Mouse (Mus musculus) neural tube, embryonic 15.5 days (tissue): ENCODE results near the gene Sbf2. TPM values are rescaled to one million over a fixed set of nuclear protein-coding genes. Genes with fewer than 3 reads are reported as not detected.
A peak's percentile ranks its signal among the peaks of the same experiment; 100 is the strongest.

Experiments used
- ATAC-seq: fragments of 200-750 bp; cut with Nextera tagmentation; 2 replicates; pipeline ENCODE4 v1.8.0; 2017; ENCODE audit warnings: mild to moderate bottlenecking, moderate TSS enrichment, moderate library complexity; ENCODE audit not compliant: low FRiP score
- H3K27ac ChIP-seq: fragments of 300-500 bp; sonication (generic); replicated peaks from 2 replicates; pipeline ENCODE4 v1.5.1; 2015; ENCODE audit warnings: mild to moderate bottlenecking, inconsistent platforms
- H3K27me3 ChIP-seq: fragments of 300-500 bp; sonication (generic); replicated peaks from 2 replicates; pipeline ENCODE4 v1.6.1; 2015; ENCODE audit warnings: inconsistent platforms
- H3K36me3 ChIP-seq: fragments of 300-500 bp; sonication (generic); 2 replicates; pipeline ENCODE4 v1.6.1; 2015; ENCODE audit warnings: inconsistent platforms
- H3K4me1 ChIP-seq: fragments of 300-500 bp; sonication (generic); 2 replicates; pipeline ENCODE4 v1.6.1; 2015; ENCODE audit warnings: inconsistent platforms
- H3K4me2 ChIP-seq: fragments of 300-500 bp; sonication (generic); 2 replicates; pipeline ENCODE4 v1.6.1; 2015; ENCODE audit warnings: inconsistent platforms, mild to moderate bottlenecking, moderate library complexity
- H3K4me3 ChIP-seq: fragments of 300-500 bp; sonication (generic); replicated peaks from 2 replicates; pipeline ENCODE4 v1.5.1; 2015; ENCODE audit warnings: mild to moderate bottlenecking, inconsistent platforms
- H3K9ac ChIP-seq: fragments of 300-500 bp; sonication (generic); replicated peaks from 2 replicates; pipeline ENCODE4 v1.6.1; 2015; ENCODE audit warnings: mild to moderate bottlenecking, inconsistent platforms
- H3K9me3 ChIP-seq: fragments of 300-500 bp; sonication (generic); replicated peaks from 2 replicates; pipeline ENCODE4 v1.6.1; 2016; ENCODE audit warnings: inconsistent platforms
- WGBS: fragments of 180-500 bp; shearing (Covaris S2); methylation state at CpG from one replicate; pipeline ENCODE4 v1.1.7; 2015; ENCODE audit warnings: mixed read lengths; 5-methylcytosine and 5-hydroxymethylcytosine counted together
- polyA plus RNA-seq: library from polyadenylated mRNA; unstranded; fragments of >200 nt; fragmentation: Nextera tagmentation; extraction: Ambion mirVana; gene quantifications from 2 replicates; pipeline ENCODE4 v1.2.1, GENCODE M21; 2015

Gene Sbf2
- polyA plus RNA-seq: 46.1 and 51.3 TPM in 2 replicates

DNA sequence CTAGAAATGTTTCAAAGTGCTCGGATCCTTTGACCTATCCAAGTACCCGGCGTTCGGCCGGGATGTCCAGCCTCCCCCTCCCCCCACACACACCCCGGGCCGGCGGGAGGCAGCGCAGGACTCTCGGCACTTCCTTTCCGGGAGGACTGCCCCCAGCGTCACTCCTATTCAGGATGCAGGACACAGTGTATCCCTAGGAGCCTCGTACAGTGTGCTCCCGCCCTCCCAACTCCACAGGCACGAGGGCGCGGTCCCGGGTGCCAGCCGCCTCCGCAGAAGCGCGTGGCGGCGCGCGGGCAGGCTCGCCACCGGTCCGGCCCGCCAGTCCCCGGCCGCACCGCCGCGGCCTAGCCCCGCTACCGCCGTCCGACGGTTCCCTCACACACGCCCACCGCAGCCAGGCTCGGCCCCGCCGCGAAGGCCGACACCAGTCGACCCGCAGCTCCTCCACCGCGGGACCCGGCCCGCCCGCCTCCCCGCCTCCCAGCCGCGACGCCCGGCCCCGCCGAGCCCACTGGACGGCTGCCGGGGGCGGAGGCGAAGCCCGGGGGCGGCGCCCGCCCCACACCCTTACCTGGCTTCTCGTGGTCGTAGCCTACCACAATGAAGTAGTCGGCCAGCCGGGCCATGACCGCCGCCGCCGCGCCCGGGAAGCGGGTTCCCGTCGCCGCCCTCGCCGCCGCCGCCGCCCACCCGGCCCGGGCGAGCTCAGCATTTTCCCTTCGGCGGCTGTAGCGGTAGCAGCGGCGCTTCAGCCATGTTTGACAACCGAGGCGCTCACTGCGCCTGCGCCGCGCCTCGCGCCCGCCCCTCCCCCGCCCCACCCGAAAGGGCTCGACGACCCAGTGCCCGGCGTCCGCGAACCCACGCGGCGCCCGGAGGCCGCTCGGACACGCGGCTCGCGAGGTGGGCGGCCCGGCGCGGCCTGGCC, at the start of gene Sbf2:
Gene Sbf2, minus strand, starts transcription at position 790 of the 931 bp plus-strand sequence.
- under 1% methylated on average over 86 of the region's 127 CpGs for WGBS
- Histone ChIP-seq H3K9ac (peak within 1 kb of the TSS; percentile 96), H3K4me2 (peak within 1 kb of the TSS; percentile 92), H3K36me3 (no peaks in the 10 kb centered on the region), H3K4me3 (peak within 1 kb of the TSS; percentile 93), H3K27ac (peak within 1 kb of the TSS; percentile 99), H3K4me1 (peaks cover 31% of the 10 kb centered on the region), H3K27me3 (0 out of 2 replicates have a peak, but pooled peaks cover 2% of the 10 kb centered on the region), H3K9me3 (no peaks in the 10 kb centered on the region)
- peak; percentile 90 for ATAC-seq

DNA sequence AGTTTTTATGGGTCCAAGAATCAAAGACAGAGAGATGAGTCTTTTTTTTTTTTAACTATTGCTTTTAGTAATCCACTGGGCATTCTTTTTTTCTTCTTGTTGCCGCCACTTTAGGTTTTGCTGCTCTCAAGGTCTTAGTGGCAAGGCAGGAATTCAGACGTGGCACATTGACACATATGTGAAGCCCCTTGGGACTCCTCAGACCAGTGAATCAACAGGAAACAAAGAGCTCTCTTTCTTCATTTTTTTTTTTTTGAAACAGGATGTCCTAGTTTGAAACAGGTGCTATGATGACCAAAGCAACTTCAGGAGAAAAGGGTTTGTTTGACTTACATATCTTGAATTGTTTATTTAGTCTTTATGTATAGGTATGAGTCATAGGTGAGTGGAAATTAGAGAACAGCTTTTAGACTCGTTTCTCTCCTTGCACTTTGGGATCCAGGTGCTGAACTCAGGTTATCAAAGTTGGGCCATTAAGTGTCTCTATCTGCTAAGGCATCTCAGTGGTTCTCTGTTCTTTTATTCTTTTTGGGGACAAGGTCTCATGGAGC, 43.7 kb upstream of the Sbf2 start:
- no peak overlapping the region for H3K9ac ChIP-seq
- H3K4me1 ChIP-seq: peaks cover 4% of the 10 kb centered on the region; the same call in 1 of the 2 replicates
- no peak overlapping the region for H3K4me2 ChIP-seq
- no peak for ATAC-seq
- H3K27ac ChIP-seq: no peak overlapping the region
- peaks cover 4% of the 10 kb centered on the region; the same call in 1 of the 2 replicates for H3K9me3 ChIP-seq
- no peaks in the 10 kb centered on the region for H3K36me3 ChIP-seq
- no peaks in the 10 kb centered on the region for H3K27me3 ChIP-seq
- H3K4me3 ChIP-seq: no peak overlapping the region
- 73% methylated on average over 3 of the region's 3 CpGs for WGBS

DNA sequence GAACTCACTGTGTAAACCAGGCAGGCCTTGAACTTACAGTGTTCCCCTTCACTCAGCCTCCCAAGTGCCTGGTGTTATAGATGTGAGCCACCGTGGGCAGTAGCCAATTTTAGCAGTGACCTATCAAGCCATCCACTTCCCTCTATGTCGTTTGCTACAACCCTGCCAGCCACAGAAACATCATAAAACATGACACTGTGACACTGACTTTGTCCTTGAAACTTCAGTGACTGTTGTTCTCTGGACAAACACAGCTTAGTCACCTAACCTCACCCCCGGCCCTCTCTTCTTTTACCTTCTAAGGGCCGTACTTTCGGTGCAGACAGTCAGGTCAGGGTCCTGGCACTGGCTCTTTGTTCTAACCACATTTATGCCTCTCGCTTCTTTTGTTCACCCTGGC, 41.2 kb upstream of the Sbf2 start:
- no peaks in the 10 kb centered on the region for H3K9me3 ChIP-seq
- H3K4me2 ChIP-seq: no peak overlapping the region
- no peak for ATAC-seq
- H3K36me3 ChIP-seq: no peaks in the 10 kb centered on the region
- H3K27me3 ChIP-seq: no peaks in the 10 kb centered on the region
- H3K9ac ChIP-seq: no peak overlapping the region
- H3K4me3 ChIP-seq: no peak overlapping the region
- peaks cover 4% of the 10 kb centered on the region; the same call in 1 of the 2 replicates for H3K4me1 ChIP-seq
- H3K27ac ChIP-seq: no peak overlapping the region
- 45% methylated on average over 6 of the region's 6 CpGs for WGBS

DNA sequence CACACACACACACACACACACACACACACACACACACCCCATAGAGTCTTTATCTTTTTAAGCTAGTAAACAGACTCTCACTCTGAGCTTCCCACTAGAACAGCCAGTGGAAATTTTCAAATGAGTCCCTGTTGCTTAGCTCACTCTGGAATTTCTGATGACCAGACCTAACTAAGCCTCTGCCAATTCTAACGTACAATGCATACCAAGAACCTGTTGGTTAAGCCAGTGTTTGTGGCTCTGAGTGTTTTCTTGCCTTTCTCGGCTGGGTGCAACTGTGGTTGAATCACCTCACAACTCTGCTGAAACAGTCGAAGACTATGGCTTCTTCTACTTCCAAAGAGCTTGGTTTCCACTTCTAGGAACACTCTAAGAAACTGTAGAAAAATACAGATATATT, 40.5 kb upstream of the Sbf2 start:
- Histone ChIP-seq H3K4me2 (no peak overlapping the region), H3K9ac (no peak overlapping the region), H3K9me3 (no peaks in the 10 kb centered on the region), H3K27ac (no peak overlapping the region), H3K4me1 (peaks cover 4% of the 10 kb centered on the region; the same call in 1 of the 2 replicates), H3K27me3 (no peaks in the 10 kb centered on the region), H3K36me3 (no peaks in the 10 kb centered on the region), H3K4me3 (no peak overlapping the region)
- WGBS: 83% methylated on average over 3 of the region's 3 CpGs
- no peak for ATAC-seq

DNA sequence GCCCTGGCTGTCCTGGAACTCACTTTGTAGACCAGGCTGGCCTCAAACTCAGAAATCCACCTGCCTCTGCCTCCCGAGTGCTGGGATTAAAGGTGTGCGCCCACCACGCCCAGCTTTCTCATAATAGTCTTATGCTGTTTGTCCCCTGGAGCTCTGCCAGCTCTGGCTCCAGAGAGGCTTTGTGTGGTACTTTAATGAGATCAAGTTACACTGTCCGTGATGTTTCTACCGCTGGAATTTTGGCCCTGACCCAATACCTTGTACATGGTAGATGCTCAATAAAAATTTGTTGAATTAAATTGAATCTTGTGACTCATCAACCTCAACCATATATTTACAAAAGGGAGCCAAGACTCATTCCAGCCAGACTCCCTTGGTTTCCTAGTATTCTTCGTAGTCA, 36.4 kb upstream of the Sbf2 start:
- H3K9me3 ChIP-seq: no peaks in the 10 kb centered on the region
- no peak overlapping the region for H3K9ac ChIP-seq
- no peaks in the 10 kb centered on the region for H3K27me3 ChIP-seq
- no peak overlapping the region for H3K27ac ChIP-seq
- ATAC-seq: no peak
- no peaks in the 10 kb centered on the region for H3K36me3 ChIP-seq
- no peak overlapping the region for H3K4me2 ChIP-seq
- peaks cover 4% of the 10 kb centered on the region; the same call in 1 of the 2 replicates for H3K4me1 ChIP-seq
- 77% methylated on average over 6 of the region's 6 CpGs for WGBS
- no peak overlapping the region for H3K4me3 ChIP-seq

DNA sequence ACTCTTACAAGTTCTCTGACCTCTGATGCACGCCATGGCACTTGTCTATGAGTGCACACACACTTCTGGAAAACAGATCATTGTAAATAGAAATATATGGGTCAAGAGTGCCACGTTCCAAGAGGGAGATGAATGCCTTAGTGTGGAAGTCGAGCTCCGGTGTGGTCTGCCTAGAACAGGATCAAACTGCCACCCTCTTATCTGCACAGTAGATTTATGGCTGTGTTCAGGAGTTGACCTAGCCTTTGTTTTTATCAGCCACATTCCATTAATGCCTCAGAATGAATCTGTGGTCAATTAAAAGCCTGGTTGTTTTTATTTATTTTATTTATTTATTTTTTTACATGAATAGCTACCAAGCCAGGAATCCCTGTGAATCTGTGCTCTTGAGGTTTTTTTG, 35.8 kb upstream of the Sbf2 start:
- no peak overlapping the region for H3K4me2 ChIP-seq
- 75% methylated on average over 4 of the region's 4 CpGs for WGBS
- ATAC-seq: no peak

DNA sequence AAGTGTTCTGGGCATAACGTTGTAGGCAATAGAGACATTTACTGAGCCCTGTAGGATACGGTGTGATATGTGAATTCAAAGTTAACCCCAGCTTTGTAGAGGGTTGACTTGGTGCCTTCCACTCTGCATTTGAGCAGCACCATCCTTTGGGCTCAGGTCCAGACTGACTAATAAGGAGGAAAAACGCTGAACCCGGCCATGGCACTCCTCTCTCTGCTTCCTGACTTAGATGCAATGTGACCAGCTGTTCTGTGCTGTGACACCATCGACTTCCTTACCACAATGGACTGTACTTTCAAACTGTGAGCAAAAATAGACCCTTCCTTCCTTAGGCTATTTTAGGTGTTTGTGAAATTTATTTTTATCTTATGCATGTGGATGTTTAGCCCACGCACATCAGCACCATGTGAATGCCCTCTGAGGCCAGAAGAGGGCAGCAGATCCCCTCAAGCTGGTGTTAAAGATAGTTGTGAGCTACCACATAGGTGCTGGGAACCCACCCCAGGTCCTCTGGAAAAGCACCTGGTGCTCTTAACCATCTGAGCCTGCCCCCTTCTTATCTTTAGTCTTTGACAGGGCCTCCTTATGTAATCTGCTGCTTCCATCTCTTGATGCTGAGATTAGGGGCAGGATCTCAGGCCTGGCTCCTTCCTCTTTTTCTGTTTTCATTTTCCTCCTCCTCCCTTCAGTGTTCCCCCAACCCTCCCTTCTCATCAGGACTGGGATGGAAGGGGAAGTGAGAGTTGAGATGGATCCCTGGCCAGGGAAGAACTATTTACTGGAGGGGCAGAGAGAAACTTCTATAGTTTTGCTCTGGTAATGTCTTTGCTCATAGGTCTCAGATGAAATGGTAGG, 34.6 kb upstream of the Sbf2 start:
- ATAC-seq: no peak
- WGBS: 82% methylated on average over 6 of the region's 6 CpGs
- Histone ChIP-seq H3K9ac (no peak overlapping the region), H3K4me3 (no peak overlapping the region), H3K27ac (no peak overlapping the region), H3K36me3 (no peaks in the 10 kb centered on the region), H3K27me3 (no peaks in the 10 kb centered on the region), H3K4me2 (no peak overlapping the region), H3K4me1 (peaks cover 1% of the 10 kb centered on the region; the same call in 1 of the 2 replicates), H3K9me3 (no peaks in the 10 kb centered on the region)

More for the DNA sequence above, 35.8 kb upstream of the Sbf2 start:
- Histone ChIP-seq H3K36me3 (no peaks in the 10 kb centered on the region), H3K9me3 (no peaks in the 10 kb centered on the region), H3K4me3 (no peak overlapping the region), H3K9ac (no peak overlapping the region), H3K4me1 (peaks cover 4% of the 10 kb centered on the region; the same call in 1 of the 2 replicates), H3K27me3 (no peaks in the 10 kb centered on the region), H3K27ac (no peak overlapping the region)

DNA sequence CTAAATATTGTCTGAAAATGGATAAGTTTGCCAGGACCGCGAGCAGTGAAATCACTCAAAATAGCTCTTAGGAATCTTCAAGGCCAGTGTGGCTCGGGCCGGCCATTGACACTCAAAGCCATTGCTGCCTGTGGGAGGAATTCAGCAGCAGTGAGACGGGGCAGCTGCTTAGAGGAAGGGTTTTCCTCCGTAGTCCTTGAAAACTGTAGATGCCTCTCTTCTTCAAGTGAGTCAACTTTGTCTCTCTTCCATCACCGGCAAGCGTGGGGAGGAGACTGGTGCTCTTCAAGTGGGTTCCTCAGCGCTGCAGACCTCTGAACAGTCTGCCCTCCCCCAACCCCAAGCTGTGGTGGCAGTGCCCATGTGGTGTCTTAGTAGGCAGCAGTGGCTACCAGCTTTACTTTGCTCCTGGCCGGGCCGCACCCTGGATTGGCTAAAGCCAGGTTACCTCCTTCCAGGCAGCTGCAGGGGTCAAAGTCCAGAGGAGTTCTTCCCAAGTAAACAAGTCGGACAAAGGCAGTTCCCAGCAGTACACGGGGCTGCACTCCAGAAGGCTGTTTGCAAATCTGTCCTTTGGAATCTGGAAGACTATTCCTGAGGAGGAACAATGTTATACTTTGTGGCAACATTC, 33.8 kb upstream of the Sbf2 start:
- Histone ChIP-seq H3K27me3 (no peaks in the 10 kb centered on the region), H3K9ac (no peak overlapping the region), H3K4me3 (no peak overlapping the region), H3K4me2 (no peak overlapping the region), H3K36me3 (no peaks in the 10 kb centered on the region), H3K4me1 (no peaks in the 10 kb centered on the region), H3K27ac (no peak overlapping the region), H3K9me3 (no peaks in the 10 kb centered on the region)
- 90% methylated on average over 13 of the region's 13 CpGs for WGBS
- ATAC-seq: no peak

DNA sequence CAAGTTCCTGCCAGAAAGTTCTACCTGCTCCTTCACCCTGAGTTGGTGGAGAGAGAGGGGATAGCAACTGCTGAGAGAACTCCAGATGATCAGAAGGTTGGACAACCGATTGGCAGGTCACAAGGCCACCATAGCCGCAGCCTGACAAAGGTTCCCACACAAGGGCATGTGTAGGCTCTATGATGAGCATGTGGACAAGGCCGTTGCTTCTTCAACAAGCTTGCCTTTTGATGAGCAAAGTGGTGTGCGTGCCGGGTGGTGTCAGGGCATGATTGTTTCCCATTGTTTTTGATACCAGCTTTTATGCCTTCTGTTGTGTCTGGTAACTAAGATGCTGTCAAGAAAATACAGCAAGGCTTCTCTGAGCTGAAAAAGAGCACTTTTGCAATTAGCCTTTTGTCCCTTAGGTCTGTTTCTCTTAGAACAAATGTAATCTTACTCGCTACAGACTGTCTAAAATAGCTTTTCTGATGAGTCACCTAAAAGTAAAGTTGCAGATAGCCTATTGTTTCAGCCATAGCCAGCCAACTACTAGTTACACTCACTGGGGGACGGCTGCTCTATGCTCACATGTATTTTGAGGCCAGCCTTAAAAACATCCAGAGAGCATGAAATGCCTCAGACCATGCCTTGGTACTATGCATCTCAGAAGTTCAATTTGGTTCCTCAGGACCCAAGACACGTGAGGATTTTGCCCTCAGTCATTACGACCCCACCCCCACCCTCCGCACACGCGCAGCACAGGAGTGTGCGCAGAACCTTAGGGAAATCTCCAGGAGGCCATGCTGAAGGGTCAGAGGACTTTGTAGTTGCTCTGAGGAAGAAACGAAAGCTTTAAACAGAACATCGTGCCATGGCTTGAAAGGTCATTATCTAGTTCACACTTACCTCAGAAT, 33.1 kb upstream of the Sbf2 start:
- 87% methylated on average over 15 of the region's 15 CpGs for WGBS
- H3K9ac ChIP-seq: no peak overlapping the region
- no peaks in the 10 kb centered on the region for H3K27me3 ChIP-seq
- H3K27ac ChIP-seq: no peak overlapping the region
- H3K4me3 ChIP-seq: no peak overlapping the region
- H3K36me3 ChIP-seq: no peaks in the 10 kb centered on the region
- H3K4me1 ChIP-seq: no peaks in the 10 kb centered on the region
- H3K9me3 ChIP-seq: no peaks in the 10 kb centered on the region
- H3K4me2 ChIP-seq: no peak overlapping the region
- no peak for ATAC-seq

DNA sequence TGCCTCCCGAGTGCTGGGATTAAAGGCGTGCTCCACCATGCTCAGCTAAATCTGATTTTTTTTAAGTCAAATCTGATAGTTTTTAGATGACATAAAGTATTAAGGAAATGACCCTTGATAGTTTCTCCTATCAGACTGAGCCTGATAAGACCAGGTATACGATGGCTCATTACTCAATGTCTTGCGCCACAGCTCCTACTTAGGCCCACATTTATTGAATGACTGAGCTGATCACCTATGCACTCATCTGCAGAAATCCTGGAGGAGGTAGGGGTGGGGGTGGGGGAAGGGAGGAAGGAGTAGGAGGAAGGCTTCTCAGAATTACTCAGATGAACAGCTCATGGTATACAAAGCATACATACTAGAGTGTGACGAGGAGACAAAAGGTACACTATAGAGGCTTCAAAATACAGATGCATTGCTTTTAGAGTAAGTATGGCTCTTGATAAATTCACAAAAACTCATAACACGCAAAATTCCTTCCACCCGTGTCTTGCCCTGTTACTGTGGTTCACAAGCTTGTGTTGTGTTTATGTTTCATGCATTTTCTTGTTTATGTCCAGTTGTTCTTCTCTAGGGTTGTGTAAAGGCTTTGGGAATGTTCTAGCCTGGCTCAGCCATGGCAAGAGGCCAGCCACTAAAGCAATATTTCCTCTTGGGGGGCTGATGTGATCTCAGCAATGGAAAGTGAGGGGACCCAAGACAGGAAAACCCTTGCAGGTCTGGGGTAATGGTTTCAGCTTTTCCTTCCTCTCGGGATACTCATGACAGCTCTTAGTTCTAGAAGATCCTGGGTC, 32.1 kb upstream of the Sbf2 start:
- no peaks in the 10 kb centered on the region for H3K9me3 ChIP-seq
- H3K9ac ChIP-seq: no peak overlapping the region
- WGBS: 92% methylated on average over 8 of the region's 8 CpGs
- H3K4me1 ChIP-seq: no peaks in the 10 kb centered on the region
- no peak overlapping the region for H3K4me2 ChIP-seq
- no peaks in the 10 kb centered on the region for H3K27me3 ChIP-seq
- ATAC-seq: no peak
- no peak overlapping the region for H3K4me3 ChIP-seq
- H3K27ac ChIP-seq: no peak overlapping the region
- H3K36me3 ChIP-seq: no peaks in the 10 kb centered on the region
